Mouse (Mus musculus) erythroblast, embryonic 14.5 days (primary cell): ENCODE measurements around the gene Dnaja2.

Experiments used
- GATA1 ChIP-seq: IDR thresholded peaks from 2 replicates; pipeline ENCODE4 v1.6.1; 2012; ENCODE audit warnings: low read length, inconsistent platforms, mixed read lengths
- TAL1 ChIP-seq: IDR thresholded peaks from 3 replicates; pipeline ENCODE4 v1.6.1; 2012; ENCODE audit warnings: low read length, inconsistent platforms, mixed read lengths

- TF ChIP-seq GATA1 (no peak), TAL1 (no peak)
Measured at GRCm38 (mm10) chr8:85597413-85598191, 42.5 kb upstream of the Dnaja2 start.
